Mouse (Mus musculus) midbrain, embryonic 15.5 days (tissue): Measurements from ENCODE around the gene Map3k20. TPM values are rescaled to one million over a fixed set of nuclear protein-coding genes. Genes with fewer than 3 reads are reported as not detected.
A peak's percentile ranks its signal among the peaks of the same experiment; 100 is the strongest.

ENCODE experiments used
- ATAC-seq: fragments of 200-750 bp; cut with Nextera tagmentation; replicated peaks from 2 replicates; pipeline ENCODE4 v1.8.0; 2017; ENCODE audit warnings: moderate TSS enrichment
- H3K27ac ChIP-seq: fragments of 300-500 bp; sonication (generic); 2 replicates; pipeline ENCODE4 v1.5.1; 2015; ENCODE audit warnings: mild to moderate bottlenecking, inconsistent platforms
- H3K27me3 ChIP-seq: fragments of 300-500 bp; sonication (generic); replicated peaks from 2 replicates; pipeline ENCODE4 v1.6.1; 2015; ENCODE audit warnings: inconsistent platforms
- H3K36me3 ChIP-seq: fragments of 300-500 bp; sonication (generic); replicated peaks from 2 replicates; pipeline ENCODE4 v1.6.1; 2015; ENCODE audit warnings: inconsistent platforms
- H3K4me1 ChIP-seq: fragments of 300-500 bp; sonication (generic); 2 replicates; pipeline ENCODE4 v1.6.1; 2015; ENCODE audit warnings: inconsistent platforms
- H3K4me2 ChIP-seq: fragments of 300-500 bp; sonication (generic); 2 replicates; pipeline ENCODE4 v1.6.1; 2015; ENCODE audit warnings: inconsistent platforms, mild to moderate bottlenecking, moderate library complexity
- H3K4me3 ChIP-seq: fragments of 300-500 bp; sonication (generic); 2 replicates; pipeline ENCODE4 v1.5.1; 2015; ENCODE audit warnings: mild to moderate bottlenecking, inconsistent platforms
- H3K9ac ChIP-seq: fragments of 300-500 bp; sonication (generic); 2 replicates; pipeline ENCODE4 v1.6.1; 2015; ENCODE audit warnings: mild to moderate bottlenecking, inconsistent platforms
- H3K9me3 ChIP-seq: fragments of 300-500 bp; sonication (generic); 2 replicates; pipeline ENCODE4 v1.6.1; 2016; ENCODE audit warnings: inconsistent platforms
- WGBS: fragments of 180-500 bp; shearing (Covaris S2); methylation state at CpG from one replicate; pipeline ENCODE4 v1.1.7; 2015; ENCODE audit warnings: mixed read lengths; 5-methylcytosine and 5-hydroxymethylcytosine counted together
- polyA plus RNA-seq: library from polyadenylated mRNA; unstranded; fragments of >200 nt; fragmentation: Nextera tagmentation; extraction: Ambion mirVana; gene quantifications from 2 replicates; pipeline ENCODE4 v1.2.1, GENCODE M21; 2015

Gene Map3k20
- polyA plus RNA-seq, 1 experiment from 2014 or later, result 5.0 TPM

GRCm38 (mm10) chr2:72416095-72417080 lies 131.0 kb downstream of the Map3k20 start:
- no peaks in the 10 kb centered on the region for H3K4me1 ChIP-seq
- no peaks in the 10 kb centered on the region for H3K9me3 ChIP-seq
- ATAC-seq, result no peak
- WGBS, result 76% methylated on average over 14 of the region's 14 CpGs
- H3K4me3 ChIP-seq, result no peak overlapping the region
- no peak overlapping the region for H3K9ac ChIP-seq
- H3K27me3 ChIP-seq, result no peaks in the 10 kb centered on the region
- H3K36me3 ChIP-seq, result no peaks in the 10 kb centered on the region
- no peak overlapping the region for H3K4me2 ChIP-seq
- no peak overlapping the region for H3K27ac ChIP-seq

DNA sequence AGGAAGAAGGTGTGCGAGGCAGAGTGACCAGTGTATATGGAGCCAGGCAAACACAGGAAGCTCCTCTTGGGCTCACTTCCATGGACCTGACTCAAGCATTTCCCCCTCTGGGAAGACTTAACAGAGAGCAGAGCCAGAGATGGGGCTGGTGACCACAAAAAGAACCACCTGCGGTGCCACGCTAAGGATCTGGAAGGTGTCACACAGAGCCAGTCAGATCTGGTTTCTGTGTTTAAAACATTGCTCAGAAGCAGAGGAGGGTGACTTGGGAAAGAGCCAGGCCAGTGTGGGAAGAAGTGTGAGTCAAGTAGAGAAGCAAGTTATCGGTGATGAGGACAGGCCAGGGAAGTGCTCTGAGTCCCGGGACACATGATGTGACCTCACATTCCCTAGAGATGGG lies 135.1 kb downstream of the Map3k20 start:
- no peaks in the 10 kb centered on the region for H3K27me3 ChIP-seq
- no peak overlapping the region for H3K9ac ChIP-seq
- no peak overlapping the region for H3K4me2 ChIP-seq
- no peaks in the 10 kb centered on the region for H3K36me3 ChIP-seq
- no peak overlapping the region for H3K27ac ChIP-seq
- WGBS, result 95% methylated on average over 5 of the region's 5 CpGs
- no peak overlapping the region for H3K4me3 ChIP-seq
- H3K4me1 ChIP-seq, result peaks cover 17% of the 10 kb centered on the region
- H3K9me3 ChIP-seq, result no peaks in the 10 kb centered on the region
- no peak for ATAC-seq

GRCm38 (mm10) chr2:72424656-72425055 lies 139.2 kb downstream of the Map3k20 start:
- Histone ChIP-seq H3K27me3 (no peaks in the 10 kb centered on the region), H3K4me1 (peaks cover 39% of the 10 kb centered on the region), H3K9ac (no peak overlapping the region), H3K4me3 (no peak overlapping the region), H3K9me3 (no peaks in the 10 kb centered on the region), H3K27ac (no peak overlapping the region), H3K4me2 (no peak overlapping the region), H3K36me3 (no peaks in the 10 kb centered on the region)
- no peak for ATAC-seq
- WGBS, result 89% methylated on average over 7 of the region's 7 CpGs

GRCm38 (mm10) chr2:72426776-72427175 lies 141.3 kb downstream of the Map3k20 start:
- peak; percentile 97 for ATAC-seq
- 7% methylated on average over 8 of the region's 8 CpGs for WGBS
- H3K36me3 ChIP-seq, result no peaks in the 10 kb centered on the region
- H3K4me3 ChIP-seq, result peak overlapping the region; percentile 22
- H3K9ac ChIP-seq, result 0 out of 2 replicates have a peak overlapping the region, but pooled peaks have one; percentile 6
- no peaks in the 10 kb centered on the region for H3K27me3 ChIP-seq
- H3K4me1 ChIP-seq, result peaks cover 39% of the 10 kb centered on the region
- peak overlapping the region; percentile 75 for H3K27ac ChIP-seq
- H3K9me3 ChIP-seq, result no peaks in the 10 kb centered on the region
- peak overlapping the region; percentile 45 for H3K4me2 ChIP-seq

DNA sequence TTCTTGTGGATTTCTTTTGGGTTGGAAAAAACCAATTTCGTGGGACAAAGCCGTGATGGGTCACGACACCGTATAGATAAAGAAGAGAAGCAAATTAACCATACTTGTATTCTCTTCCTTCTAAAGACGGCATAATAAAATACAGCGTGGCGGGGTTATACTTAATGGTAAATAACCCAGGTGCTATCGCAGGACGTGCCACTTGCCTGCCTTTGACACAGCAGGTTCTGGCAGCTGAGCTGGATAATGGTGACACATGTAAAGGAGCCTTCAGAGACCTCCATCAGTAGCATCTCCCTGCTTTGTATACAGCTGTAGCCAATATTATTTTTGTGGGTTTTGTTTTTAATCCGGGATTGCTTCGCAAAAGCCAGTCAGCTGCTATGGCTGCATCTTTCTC lies 141.9 kb downstream of the Map3k20 start:
- peak overlapping the region; percentile 75 for H3K27ac ChIP-seq
- peaks cover 39% of the 10 kb centered on the region for H3K4me1 ChIP-seq
- H3K4me3 ChIP-seq, result peak overlapping the region; percentile 22
- peak; percentile 81 for ATAC-seq
- H3K4me2 ChIP-seq, result peak overlapping the region; percentile 45
- 24% methylated on average over 11 of the region's 11 CpGs for WGBS
- H3K36me3 ChIP-seq, result no peaks in the 10 kb centered on the region
- H3K9me3 ChIP-seq, result 0 out of 2 replicates have a peak, but pooled peaks cover 3% of the 10 kb centered on the region
- no peaks in the 10 kb centered on the region for H3K27me3 ChIP-seq
- no peak overlapping the region for H3K9ac ChIP-seq

- H3K4me2 ChIP-seq, result no peak overlapping the region
- no peak overlapping the region for H3K9ac ChIP-seq
- peaks cover 3% of the 10 kb centered on the region; the same call in 1 of the 2 replicates for H3K4me1 ChIP-seq
- no peaks in the 10 kb centered on the region for H3K9me3 ChIP-seq
- H3K4me3 ChIP-seq, result no peak overlapping the region
- H3K36me3 ChIP-seq, result no peaks in the 10 kb centered on the region
- no peak for ATAC-seq
- no peaks in the 10 kb centered on the region for H3K27me3 ChIP-seq
- H3K27ac ChIP-seq, result no peak overlapping the region
- 80% methylated on average over 8 of the region's 8 CpGs for WGBS
These were observed 153.6 kb downstream of the Map3k20 start for GRCm38 (mm10) chr2:72438941-72439533.

GRCm38 (mm10) chr2:72441010-72441409 lies 155.6 kb downstream of the Map3k20 start:
- no peak overlapping the region for H3K9ac ChIP-seq
- ATAC-seq, result peak; percentile 65
- no peaks in the 10 kb centered on the region for H3K27me3 ChIP-seq
- H3K36me3 ChIP-seq, result no peaks in the 10 kb centered on the region
- peaks cover 3% of the 10 kb centered on the region; the same call in 1 of the 2 replicates for H3K4me1 ChIP-seq
- no peak overlapping the region for H3K4me3 ChIP-seq
- H3K9me3 ChIP-seq, result no peaks in the 10 kb centered on the region
- H3K27ac ChIP-seq, result no peak overlapping the region
- no peak overlapping the region for H3K4me2 ChIP-seq
- 47% methylated on average over 9 of the region's 9 CpGs for WGBS

GRCm38 (mm10) chr2:72442825-72443224 lies 157.4 kb downstream of the Map3k20 start:
- H3K27me3 ChIP-seq, result no peaks in the 10 kb centered on the region
- H3K4me1 ChIP-seq, result peaks cover 3% of the 10 kb centered on the region; the same call in 1 of the 2 replicates
- 93% methylated on average over 6 of the region's 6 CpGs for WGBS
- no peak overlapping the region for H3K4me3 ChIP-seq
- no peak overlapping the region for H3K9ac ChIP-seq
- H3K9me3 ChIP-seq, result no peaks in the 10 kb centered on the region
- H3K36me3 ChIP-seq, result no peaks in the 10 kb centered on the region
- H3K4me2 ChIP-seq, result no peak overlapping the region
- ATAC-seq, result no peak
- H3K27ac ChIP-seq, result no peak overlapping the region

DNA sequence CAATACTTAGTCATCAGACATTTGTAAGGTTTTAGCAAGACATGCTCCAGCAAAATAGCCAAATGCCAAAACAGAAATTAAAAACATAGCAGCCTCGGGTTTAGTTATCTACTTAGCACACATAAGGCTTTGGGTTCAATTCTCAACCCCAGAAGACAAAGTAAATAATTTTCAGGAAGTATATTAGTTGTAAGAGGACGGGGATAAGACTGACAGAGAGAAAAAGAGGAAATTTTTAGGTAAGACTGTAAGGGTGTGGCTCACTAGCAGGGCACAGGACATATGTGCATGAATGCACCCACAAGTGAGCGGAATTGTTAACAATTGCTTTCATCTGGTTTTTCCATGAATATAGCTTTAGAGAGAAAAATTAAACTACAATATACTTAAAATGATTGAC lies 158.5 kb downstream of the Map3k20 start:
- no peak for ATAC-seq
- Histone ChIP-seq H3K9me3 (no peaks in the 10 kb centered on the region), H3K27ac (no peak overlapping the region), H3K9ac (no peak overlapping the region), H3K4me3 (no peak overlapping the region), H3K4me2 (no peak overlapping the region), H3K27me3 (no peaks in the 10 kb centered on the region), H3K4me1 (peaks cover 3% of the 10 kb centered on the region; the same call in 1 of the 2 replicates), H3K36me3 (no peaks in the 10 kb centered on the region)
- 88% methylated on average over 3 of the region's 3 CpGs for WGBS

DNA sequence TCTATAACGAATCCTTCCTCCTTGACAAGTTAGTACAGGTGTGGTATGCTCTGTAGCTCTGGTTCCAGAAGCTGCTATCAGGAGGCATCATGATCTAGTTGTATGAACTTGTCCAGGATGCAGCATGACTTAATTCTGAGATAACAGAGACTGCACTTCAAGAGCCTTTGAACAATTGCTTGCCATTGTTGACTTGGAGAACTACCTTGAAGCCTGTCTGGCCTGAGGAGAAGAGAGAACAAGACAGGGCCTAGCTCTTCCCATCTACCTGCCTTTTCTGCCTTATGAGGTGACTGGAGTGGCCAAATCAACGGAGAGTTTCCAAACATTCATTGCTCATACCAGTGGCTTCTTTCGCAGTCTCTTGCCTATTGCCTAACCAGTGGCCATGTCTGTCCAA lies 160.7 kb downstream of the Map3k20 start:
- no peaks in the 10 kb centered on the region for H3K27me3 ChIP-seq
- H3K4me3 ChIP-seq, result no peak overlapping the region
- H3K9ac ChIP-seq, result no peak overlapping the region
- H3K36me3 ChIP-seq, result no peaks in the 10 kb centered on the region
- no peaks in the 10 kb centered on the region; the same call in 1 of the 2 replicates for H3K4me1 ChIP-seq
- no peak overlapping the region for H3K27ac ChIP-seq
- WGBS, result 94% methylated on average over 3 of the region's 3 CpGs
- ATAC-seq, result no peak
- H3K4me2 ChIP-seq, result no peak overlapping the region
- H3K9me3 ChIP-seq, result no peaks in the 10 kb centered on the region

GRCm38 (mm10) chr2:72446615-72447014 lies 161.2 kb downstream of the Map3k20 start:
- Histone ChIP-seq H3K4me3 (no peak overlapping the region), H3K4me1 (no peaks in the 10 kb centered on the region), H3K36me3 (no peaks in the 10 kb centered on the region), H3K4me2 (no peak overlapping the region), H3K27ac (no peak overlapping the region), H3K9me3 (no peaks in the 10 kb centered on the region), H3K9ac (no peak overlapping the region), H3K27me3 (no peaks in the 10 kb centered on the region)
- WGBS, result 27% methylated on average over 5 of the region's 5 CpGs
- no peak for ATAC-seq

DNA sequence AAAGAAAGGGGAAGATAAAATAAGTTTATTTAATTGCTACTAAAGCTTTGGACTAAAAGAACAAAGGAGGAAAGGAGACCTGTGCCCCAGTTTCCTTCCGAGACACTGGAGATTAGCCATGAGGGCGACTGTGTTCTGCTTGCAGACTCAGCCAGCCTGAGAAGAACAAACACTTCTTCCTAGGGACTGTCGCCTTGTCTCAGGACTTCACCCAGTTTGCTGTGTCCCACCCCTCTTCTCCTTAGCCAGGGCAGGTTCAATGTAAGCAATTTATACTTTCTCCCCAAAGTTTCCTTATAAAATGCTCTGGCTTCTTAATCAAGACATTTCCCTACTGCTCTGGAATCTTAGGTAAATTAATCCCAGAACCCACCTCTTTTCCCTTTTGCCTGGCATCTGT lies 168.1 kb downstream of the Map3k20 start:
- no peaks in the 10 kb centered on the region for H3K36me3 ChIP-seq
- H3K4me1 ChIP-seq, result no peaks in the 10 kb centered on the region
- H3K27me3 ChIP-seq, result no peaks in the 10 kb centered on the region
- H3K9ac ChIP-seq, result no peak overlapping the region
- no peak overlapping the region for H3K4me3 ChIP-seq
- ATAC-seq, result no peak
- no peak overlapping the region for H3K4me2 ChIP-seq
- H3K27ac ChIP-seq, result no peak overlapping the region
- WGBS, result 33% methylated on average over 3 of the region's 3 CpGs
- no peaks in the 10 kb centered on the region for H3K9me3 ChIP-seq
